Mouse (Mus musculus): ENCODE results near the gene Slc51a.

Gene Slc51a

GRCm38 (mm10) chr16:32427506-32427905 is 60.2 kb downstream of the Slc51a start:
- no peak for DNase-seq

Measured in cerebellum, adult 11-12 months (tissue).